Mouse (Mus musculus) MEL (cell line): ENCODE data around the gene Hmgcll1. TPM values are rescaled to one million over a fixed set of nuclear protein-coding genes. Genes with fewer than 3 reads are reported as not detected.
A peak's percentile ranks its signal among the peaks of the same experiment; 100 is the strongest.
"Not testable (repeated sequence)": the region's sequence is repeated elsewhere in the genome, so short reads cannot be mapped to it uniquely, and the experiment has no call there.

Experiments used
- DNase-seq: peaks from one replicate; pipeline ENCODE4 v3.0.0; 2011; ENCODE audit warnings: low read depth, low spot score
- H3K27ac ChIP-seq: 2 replicates; pipeline ENCODE4 v1.5.1; 2012; ENCODE audit warnings: low read depth, mild to moderate bottlenecking, control low read depth, low read length, moderate library complexity; ENCODE audit not compliant: control insufficient read depth
- H3K27me3 ChIP-seq, 2 experiments: fragments of 150-350 bp in 1 of 2; sonication (generic) in 1 of 2; 2 replicates each; pipeline ENCODE4 v1.6.1; 2012; ENCODE audit warnings: low read length in 2 of 2, mild to moderate bottlenecking in 2 of 2, improper control_type of control experiment in 1 of 2, moderate library complexity in 1 of 2; ENCODE audit not compliant: insufficient read depth in 2 of 2, control insufficient read depth in 1 of 2
- H3K36me3 ChIP-seq, 2 experiments: 2 replicates each; pipeline ENCODE4 v1.6.1; 2012 to 2014; ENCODE audit warnings: low read length in 2 of 2, improper control_type of control experiment in 1 of 2, inconsistent platforms in 1 of 2, mild to moderate bottlenecking in 1 of 2; ENCODE audit not compliant: insufficient read depth in 2 of 2, control insufficient read depth in 1 of 2
- H3K4me1 ChIP-seq, 2 experiments: fragments of 150-350 bp in 1 of 2; sonication (generic) in 1 of 2; 2 replicates each; pipeline ENCODE4 v1.6.1; 2012; ENCODE audit warnings: low read length in 2 of 2, improper control_type of control experiment in 1 of 2, mild to moderate bottlenecking in 1 of 2; ENCODE audit not compliant: insufficient read depth in 2 of 2, control insufficient read depth in 1 of 2
- H3K4me3 ChIP-seq, 2 experiments: fragments of 150-350 bp in 1 of 2; sonication (generic) in 1 of 2; 2 replicates each; pipeline ENCODE4 v1.5.1; 2012; ENCODE audit warnings: low read depth in 2 of 2, low read length in 2 of 2, mild to moderate bottlenecking in 2 of 2, moderate library complexity in 2 of 2, control low read depth in 1 of 2, improper control_type of control experiment in 1 of 2; ENCODE audit not compliant: control insufficient read depth in 1 of 2, insufficient read depth in 1 of 2
- H3K79me2 ChIP-seq: 2 replicates; pipeline ENCODE4 v1.6.1; 2012; ENCODE audit warnings: mild to moderate bottlenecking, low read length, moderate library complexity; ENCODE audit not compliant: control insufficient read depth, poor library complexity, insufficient read depth
- H3K9ac ChIP-seq: 2 replicates; pipeline ENCODE4 v1.6.1; 2012; ENCODE audit warnings: low read depth, mild to moderate bottlenecking, control low read depth, low read length, moderate library complexity; ENCODE audit not compliant: control insufficient read depth, poor library complexity, severe bottlenecking
- H3K9me3 ChIP-seq: fragments of 150-350 bp; sonication (generic); replicated peaks from 2 replicates; pipeline ENCODE4 v1.6.1; 2012; ENCODE audit warnings: mild to moderate bottlenecking, low read length, improper control_type of control experiment, moderate library complexity; ENCODE audit not compliant: insufficient read depth
- BHLHE40 ChIP-seq: IDR thresholded peaks from 2 replicates; pipeline ENCODE4 v1.6.1; 2012; ENCODE audit warnings: low read depth, mild to moderate bottlenecking, inconsistent platforms, low read length, improper control_type of control experiment, borderline replicate concordance
- CTCF ChIP-seq, 3 experiments: IDR thresholded peaks in 2 of 3; conservative IDR thresholded peaks in 1 of 3; 2 replicates each; pipeline ENCODE4 v1.5.1; 2011 to 2012; ENCODE audit warnings: low read length in 3 of 3, low read depth in 2 of 3, mild to moderate bottlenecking in 2 of 3, improper control_type of control experiment in 1 of 3, inconsistent platforms in 1 of 3, mixed read lengths in 1 of 3, moderate library complexity in 1 of 3; ENCODE audit not compliant: control insufficient read depth in 1 of 3, insufficient read depth in 1 of 3, poor library complexity in 1 of 3, severe bottlenecking in 1 of 3
- E2F4 ChIP-seq: IDR thresholded peaks from 2 replicates; pipeline ENCODE4 v1.6.1; 2011; ENCODE audit warnings: low read depth, low read length, improper control_type of control experiment, borderline replicate concordance
- ELF1 ChIP-seq: IDR thresholded peaks from 2 replicates; pipeline ENCODE4 v1.6.1; 2014; ENCODE audit warnings: low read depth, mild to moderate bottlenecking, inconsistent platforms, low read length, improper control_type of control experiment, moderate library complexity
- GATA1 ChIP-seq: IDR thresholded peaks from 2 replicates; pipeline ENCODE4 v1.6.1; 2011; ENCODE audit warnings: low read depth, low read length, improper control_type of control experiment
- HCFC1 ChIP-seq: IDR thresholded peaks from 2 replicates; pipeline ENCODE4 v1.6.1; 2012; ENCODE audit warnings: low read depth, mild to moderate bottlenecking, inconsistent platforms, low read length, improper control_type of control experiment, moderate library complexity
- MEF2A ChIP-seq: IDR thresholded peaks from 2 replicates; pipeline ENCODE4 v1.6.1; 2014; ENCODE audit warnings: low read depth, mild to moderate bottlenecking, inconsistent platforms, low read length, improper control_type of control experiment; ENCODE audit not compliant: poor library complexity, insufficient replicate concordance, severe bottlenecking; ENCODE audit errors: extremely low read depth
- MYC ChIP-seq: IDR thresholded peaks from 2 replicates; pipeline ENCODE4 v1.6.1; 2011; ENCODE audit warnings: low read depth, mild to moderate bottlenecking, low read length, improper control_type of control experiment, moderate library complexity
- NRF1 ChIP-seq: IDR thresholded peaks from 2 replicates; pipeline ENCODE4 v1.6.1; 2014; ENCODE audit warnings: low read depth, mild to moderate bottlenecking, inconsistent platforms, low read length, improper control_type of control experiment, moderate library complexity; ENCODE audit not compliant: poor library complexity, insufficient read depth, severe bottlenecking
- RAD21 ChIP-seq: IDR thresholded peaks from 2 replicates; pipeline ENCODE4 v1.6.1; 2011; ENCODE audit warnings: mild to moderate bottlenecking, low read depth, low read length, improper control_type of control experiment
- RCOR1 ChIP-seq: IDR thresholded peaks from 2 replicates; pipeline ENCODE4 v1.6.1; 2012; ENCODE audit warnings: low read depth, mild to moderate bottlenecking, inconsistent platforms, low read length, improper control_type of control experiment
- SIN3A ChIP-seq: IDR thresholded peaks from 2 replicates; pipeline ENCODE4 v1.6.1; 2012; ENCODE audit warnings: low read length, improper control_type of control experiment, inconsistent platforms
- SMC3 ChIP-seq: IDR thresholded peaks from 2 replicates; pipeline ENCODE4 v1.6.1; 2011; ENCODE audit warnings: low read depth, low read length, improper control_type of control experiment
- USF2 ChIP-seq, 2 experiments: IDR thresholded peaks; 2 replicates each; pipeline ENCODE4 v1.6.1; 2011 to 2012; ENCODE audit warnings: improper control_type of control experiment in 2 of 2, low read length in 2 of 2, borderline replicate concordance in 1 of 2, inconsistent platforms in 1 of 2, low read depth in 1 of 2, mild to moderate bottlenecking in 1 of 2; ENCODE audit not compliant: insufficient read depth in 1 of 2
- ZC3H11A ChIP-seq: IDR thresholded peaks from 2 replicates; pipeline ENCODE4 v1.6.1; 2012; ENCODE audit warnings: low read depth, mild to moderate bottlenecking, inconsistent platforms, low read length, improper control_type of control experiment
- polyA plus RNA-seq, 2 experiments: library from polyadenylated mRNA; stranded (reverse) in 1 of 2; unstranded in 1 of 2; fragments of >175 nt in 1 of 2; fragments of >200 nt in 1 of 2; gene quantifications; 2 replicates each; pipeline versions ENCODE4 v1.2.1 to v1.2.4; 2012; ENCODE audit warnings: low replicate concordance in 2 of 2, low read depth in 1 of 2; ENCODE audit not compliant: insufficient read length in 2 of 2, insufficient read depth in 1 of 2, missing spikeins in 1 of 2
- total RNA-seq: library from RNA; depleted of rRNA; stranded (reverse); fragments of 300-350 nt; gene quantifications from 2 replicates; pipeline ENCODE4 v1.2.3, GENCODE M21; 2012

Hmgcll1 gene
- total and polyA plus RNA-seq, 3 experiments = not detected

DNA sequence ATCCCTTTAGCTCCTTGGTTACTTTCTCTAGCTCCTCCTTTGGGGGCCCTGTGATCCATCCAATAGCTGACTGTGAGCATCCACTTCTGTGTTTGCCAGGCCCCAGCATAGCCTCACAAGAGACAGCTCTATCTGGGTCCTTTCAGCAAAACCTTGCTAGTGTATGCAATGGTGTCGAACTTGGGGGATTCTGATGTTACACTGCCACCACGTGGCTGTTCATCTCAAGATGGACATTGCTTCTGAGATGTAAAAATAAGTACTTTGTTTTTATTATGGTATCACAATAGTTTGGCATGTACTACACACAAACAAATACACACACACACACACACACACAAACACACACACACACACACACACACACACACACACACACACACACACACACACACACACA, 108.2 kb downstream of the Hmgcll1 start:
- H3K9me3 ChIP-seq, H3K4me1 ChIP-seq, H3K9ac ChIP-seq, H3K79me2 ChIP-seq, H3K36me3 ChIP-seq: not testable (repeated sequence)
- TF ChIP-seq RAD21 (peak; percentile 74), CTCF (IDR thresholded peaks at IDR 0.05 in 2 of 3, conservative IDR thresholded peaks at IDR 0.05 in 1 of 3; ENCODE audit: control insufficient read depth in 1 of 3, insufficient read depth in 1 of 3, low read depth in 2 of 3, low read length in 3 of 3, poor library complexity in 1 of 3, severe bottlenecking in 1 of 3) (peak; percentile 22 to 67 (median 56); a peak in 4 of 6 replicates), ZC3H11A (peak; percentile 85), SMC3 (peak; percentile 84)
- TF ChIP-seq, all 39 proteins: peak for 4; not testable (repeated sequence) for 35
- not testable (repeated sequence) for H3K27ac ChIP-seq, H3K27me3 ChIP-seq, H3K4me3 ChIP-seq
- DNase-seq = peak; percentile 63

DNA sequence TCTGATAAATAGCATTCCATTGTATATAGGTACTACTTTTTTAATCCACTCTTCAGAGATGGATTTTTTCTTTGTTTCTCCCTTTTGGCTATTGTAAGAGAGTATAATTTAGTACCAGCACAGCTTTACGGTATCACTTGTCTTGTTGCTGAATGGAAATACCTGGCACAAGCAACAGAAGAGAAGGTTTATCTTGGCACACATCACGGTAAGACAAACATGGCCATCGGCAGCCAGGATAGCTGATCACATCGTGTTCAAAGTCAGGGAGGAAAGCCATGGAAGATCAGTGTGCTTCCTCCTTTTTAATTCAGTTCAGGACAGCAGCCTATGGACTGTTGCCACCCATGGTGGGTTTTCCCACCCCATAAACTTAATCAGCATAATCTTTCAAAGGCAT, 109.6 kb downstream of the Hmgcll1 start:
- no peaks in the 10 kb centered on the region for H3K4me1 ChIP-seq
- no peaks in the 10 kb centered on the region for H3K9me3 ChIP-seq
- H3K27ac ChIP-seq = no peak overlapping the region
- DNase-seq = no peak
- TF ChIP-seq GATA1 (no peak), HCFC1 (no peak), NRF1 (no peak), BHLHE40 (no peak), E2F4 (no peak), RCOR1 (no peak), ELF1 (no peak), USF2 (IDR thresholded peaks at IDR 0.05; ENCODE audit: borderline replicate concordance in 1 of 2, insufficient read depth in 1 of 2, low read depth in 1 of 2, low read length in 2 of 2) (no peak), MYC (no peak), SIN3A (no peak), MEF2A (no peak)
- no peaks in the 10 kb centered on the region for H3K36me3 ChIP-seq
- no peaks in the 10 kb centered on the region for H3K27me3 ChIP-seq
- H3K79me2 ChIP-seq = no peaks in the 10 kb centered on the region
- H3K9ac ChIP-seq = no peak overlapping the region
- no peak overlapping the region for H3K4me3 ChIP-seq
